Mouse (Mus musculus): Measurements from ENCODE around the gene Col13a1. TPM values are rescaled to one million over a fixed set of nuclear protein-coding genes. Genes with fewer than 3 reads are reported as not detected.

Col13a1 gene
- polyA plus RNA-seq, 1 experiment from 2014 or later: 0.48 TPM

DNA sequence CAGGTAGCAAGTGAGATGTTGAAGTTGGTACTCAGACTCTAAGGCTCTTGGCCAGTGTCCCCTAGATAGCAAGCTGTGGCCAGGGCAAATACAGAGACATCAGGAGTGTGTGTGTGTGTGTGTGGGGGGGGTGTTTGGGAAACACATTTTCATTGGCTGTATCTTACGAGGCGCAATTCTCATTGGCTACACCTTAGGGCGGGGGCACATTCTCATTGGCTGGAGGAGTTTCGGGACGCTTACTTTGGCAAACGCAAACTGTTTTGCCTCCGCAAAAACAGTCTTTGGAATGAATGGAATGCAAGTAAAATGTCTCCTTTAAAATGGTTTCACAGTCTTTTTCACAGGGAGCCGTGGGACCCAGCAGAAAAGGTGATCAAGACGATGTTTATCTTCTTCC is 148.1 kb downstream of the Col13a1 start:
- no peak for DNase-seq (ENCODE audit: low spot score)

DNA sequence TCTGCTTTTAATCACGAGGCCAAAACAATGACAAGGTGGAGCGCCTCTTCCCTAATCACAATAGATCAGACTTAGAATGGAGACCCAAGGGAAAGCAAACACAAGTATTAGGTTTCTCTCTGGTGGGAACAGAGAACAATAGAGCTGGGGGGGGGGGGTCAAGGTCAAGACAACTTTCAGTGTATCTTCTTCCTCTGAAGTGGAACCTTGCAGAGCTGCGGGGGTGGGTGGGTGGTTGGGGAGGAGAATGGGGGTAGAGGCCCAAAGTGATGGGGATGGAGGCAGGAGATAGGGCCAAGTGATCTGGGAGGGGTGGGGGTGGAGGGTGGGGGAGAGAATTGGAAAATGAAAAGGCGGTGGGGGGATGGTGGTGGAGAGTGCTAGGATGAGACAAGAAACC is 149.9 kb downstream of the Col13a1 start:
- DNase-seq (ENCODE audit: low spot score): no peak

DNA sequence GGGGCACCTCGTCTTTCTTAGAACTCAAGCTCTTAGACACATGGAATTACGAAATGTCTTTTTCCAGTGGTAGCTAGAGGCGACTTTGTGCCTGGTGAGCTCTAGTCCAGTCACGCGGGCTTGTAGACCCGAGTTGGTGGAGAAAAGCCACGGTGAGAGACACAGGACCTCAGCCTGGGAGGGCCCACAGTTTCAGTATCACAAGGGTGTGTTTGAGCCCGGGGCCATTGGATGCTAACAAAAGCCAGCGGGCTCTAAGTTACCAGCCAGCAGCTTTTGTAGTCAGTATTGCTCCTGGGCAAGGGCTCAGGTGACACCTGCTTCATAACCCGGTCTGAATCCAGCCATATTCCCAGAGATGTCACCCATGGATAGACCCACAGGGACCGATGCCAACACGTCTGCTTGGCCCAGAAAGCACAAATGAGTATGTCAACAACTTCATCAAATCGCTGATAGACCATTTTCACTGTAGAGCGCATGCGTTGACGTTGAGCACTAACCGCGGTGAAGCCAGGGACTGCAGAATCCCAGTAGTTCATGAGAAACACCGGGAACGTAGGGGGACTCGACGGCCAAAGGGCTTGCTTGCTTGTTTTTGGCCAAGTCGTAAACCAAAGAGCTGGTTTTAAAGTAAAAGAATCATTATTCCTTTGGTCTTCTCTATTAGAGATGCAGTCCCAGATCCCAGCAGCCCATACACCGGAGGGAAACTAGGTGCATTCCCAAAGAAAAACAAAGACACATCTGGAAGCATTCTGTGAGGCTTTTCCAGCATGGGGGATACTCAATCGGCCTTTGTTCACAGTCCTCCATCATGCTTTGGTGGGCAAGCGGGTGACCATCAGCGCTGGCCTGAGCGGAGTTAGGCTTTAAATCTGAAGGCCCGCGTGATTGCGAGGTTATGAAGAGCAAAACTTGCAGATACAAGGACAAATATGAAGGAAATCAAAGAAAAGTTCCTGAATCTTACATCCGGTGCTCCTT is 150.7 kb downstream of the Col13a1 start:
- no peak for DNase-seq (ENCODE audit: low spot score)

DNA sequence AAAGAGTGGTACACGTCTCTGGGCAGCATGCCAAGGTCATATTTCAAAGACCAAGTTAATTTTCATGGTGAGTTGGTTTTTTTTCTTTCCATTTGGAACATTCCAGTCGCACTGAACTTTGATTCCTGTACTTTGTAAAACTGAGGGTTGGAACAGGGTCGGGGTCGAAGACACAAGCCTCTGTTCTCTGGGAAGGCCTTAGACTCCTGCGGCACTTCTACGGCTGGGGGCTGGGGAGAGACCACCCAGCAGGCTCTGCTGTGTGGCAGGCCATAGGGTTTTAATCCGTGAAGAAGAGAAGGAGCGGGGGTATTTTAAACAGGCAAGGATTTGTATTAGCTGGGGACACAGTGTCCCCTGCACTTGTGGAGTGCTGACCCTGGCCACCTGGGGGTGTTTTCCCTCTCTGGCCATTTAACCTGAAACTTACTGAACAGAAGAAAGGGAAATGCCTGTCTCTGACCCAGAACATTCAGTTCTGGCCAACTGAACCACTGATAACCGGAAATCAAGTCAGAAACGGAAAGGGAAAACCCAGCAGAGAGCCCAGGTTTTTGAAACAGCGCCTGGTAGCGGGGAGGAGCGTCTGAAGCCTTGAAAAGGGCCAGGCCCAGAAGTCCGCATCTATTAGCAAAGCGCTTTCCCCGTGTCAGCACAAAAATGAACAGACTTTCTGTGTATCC is 152.0 kb downstream of the Col13a1 start:
- no peak for DNase-seq (ENCODE audit: low spot score)

DNA sequence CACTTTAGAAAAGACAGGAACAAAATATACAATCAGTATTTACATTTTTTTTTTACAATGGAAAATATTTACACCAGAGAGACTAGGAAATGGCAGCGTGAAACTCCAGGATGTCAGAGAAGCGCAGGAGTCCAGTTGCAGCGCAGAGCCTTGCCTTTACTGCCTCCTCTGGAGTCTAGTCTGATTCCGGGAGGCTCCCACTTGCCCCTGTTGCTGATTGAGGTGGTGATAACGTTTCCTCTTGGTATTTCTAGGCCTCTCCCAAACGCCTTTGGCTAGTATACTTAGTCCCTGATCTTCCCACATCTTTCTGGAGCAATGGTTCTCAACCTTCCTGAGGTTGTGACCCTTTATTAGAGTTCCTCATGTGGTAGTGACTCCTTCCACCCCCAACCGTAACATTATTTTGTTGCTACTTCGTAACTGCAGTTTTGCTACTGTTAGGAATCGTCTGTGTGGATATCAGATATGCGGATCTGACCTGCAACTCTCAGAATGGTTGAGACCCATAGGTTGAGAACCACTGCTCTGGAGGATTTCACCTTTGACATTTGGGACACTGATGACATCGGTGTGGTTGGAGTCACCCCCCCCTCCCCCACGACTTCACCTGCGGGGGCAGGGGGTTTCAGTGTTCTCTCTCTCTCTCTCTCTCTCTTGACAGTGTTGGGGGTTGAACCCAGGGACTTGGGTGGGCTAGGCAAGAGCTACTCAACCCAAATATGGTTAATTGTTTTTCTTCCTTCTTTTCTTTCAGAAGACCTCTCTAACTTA is 152.7 kb downstream of the Col13a1 start:
- no peak for DNase-seq (ENCODE audit: low spot score)

DNA sequence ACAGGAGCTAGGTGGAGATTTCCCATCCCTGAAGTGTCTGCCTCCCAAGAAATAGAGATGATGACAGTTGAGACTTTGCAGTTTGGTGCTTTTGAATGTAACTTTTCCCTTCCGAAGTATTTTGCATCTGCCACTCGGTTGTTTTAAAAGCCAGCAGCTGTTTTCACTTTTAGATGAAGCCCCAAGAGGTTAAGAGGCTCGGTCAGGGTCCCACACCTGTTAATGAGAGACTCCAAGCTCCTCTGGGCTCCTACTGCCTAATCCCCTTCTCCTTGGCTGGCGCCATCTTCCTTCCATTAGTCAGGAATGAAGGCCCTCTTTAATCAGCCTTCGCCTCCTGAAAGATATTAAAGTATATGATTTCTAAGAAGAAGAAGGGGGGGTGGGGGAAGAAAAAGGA is 153.4 kb downstream of the Col13a1 start:
- no peak for DNase-seq (ENCODE audit: low spot score)

DNA sequence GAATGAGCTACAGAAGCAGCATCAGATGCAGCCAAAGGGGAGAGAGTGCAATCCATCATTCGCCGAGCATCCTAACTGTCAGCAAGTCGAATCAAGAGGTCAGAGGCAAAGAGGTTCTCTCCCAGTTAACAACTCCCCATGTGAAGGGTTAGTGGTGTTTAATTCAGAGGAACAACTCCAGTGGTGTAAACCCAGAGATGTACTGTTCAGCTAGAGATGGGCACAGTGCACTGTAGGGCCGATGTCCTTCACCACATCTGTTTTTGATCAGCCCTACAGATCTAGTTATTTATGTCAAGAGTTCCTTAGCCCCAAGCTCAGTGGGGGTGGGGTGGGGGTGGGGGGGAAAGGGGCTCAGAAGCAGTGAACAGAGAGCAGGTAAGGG is 155.2 kb downstream of the Col13a1 start:
- DNase-seq (ENCODE audit: low spot score): no peak

DNA sequence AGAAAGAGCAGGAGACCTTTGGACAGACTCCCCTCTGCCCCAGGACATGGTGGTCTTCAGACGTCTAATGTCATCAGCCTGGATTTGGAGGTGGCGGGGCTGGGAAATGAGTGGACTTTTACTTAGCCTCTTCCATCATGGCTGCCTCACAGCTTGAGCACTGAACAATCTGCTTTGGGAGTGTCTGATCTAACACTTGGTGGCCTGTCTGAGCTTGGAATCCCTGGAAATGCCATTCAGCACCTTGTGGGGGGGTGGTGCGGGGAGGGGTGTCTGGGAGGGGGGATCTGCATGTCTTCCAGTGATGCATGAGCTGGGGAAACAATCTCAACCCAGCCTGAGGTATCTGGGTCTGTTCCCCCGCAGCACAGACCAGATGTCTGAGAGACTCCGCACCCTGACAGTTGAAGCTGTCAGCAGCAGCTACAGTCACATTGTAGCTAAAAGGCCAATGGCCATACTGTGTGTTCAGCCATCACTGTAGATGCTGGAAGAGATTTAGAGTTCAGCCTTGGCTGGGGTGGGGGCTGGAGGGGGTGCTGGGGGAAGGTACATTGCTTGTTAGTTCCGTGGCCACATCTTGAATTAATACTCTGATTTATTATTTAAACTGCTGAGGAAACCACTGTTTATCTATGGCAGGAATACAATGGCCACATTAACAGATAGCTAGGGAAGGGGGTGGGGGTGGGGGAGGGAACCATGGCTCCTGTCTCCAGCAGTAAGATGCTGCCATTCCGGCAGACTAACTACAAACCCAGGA is 155.8 kb downstream of the Col13a1 start:
- DNase-seq (ENCODE audit: low spot score): no peak

DNA sequence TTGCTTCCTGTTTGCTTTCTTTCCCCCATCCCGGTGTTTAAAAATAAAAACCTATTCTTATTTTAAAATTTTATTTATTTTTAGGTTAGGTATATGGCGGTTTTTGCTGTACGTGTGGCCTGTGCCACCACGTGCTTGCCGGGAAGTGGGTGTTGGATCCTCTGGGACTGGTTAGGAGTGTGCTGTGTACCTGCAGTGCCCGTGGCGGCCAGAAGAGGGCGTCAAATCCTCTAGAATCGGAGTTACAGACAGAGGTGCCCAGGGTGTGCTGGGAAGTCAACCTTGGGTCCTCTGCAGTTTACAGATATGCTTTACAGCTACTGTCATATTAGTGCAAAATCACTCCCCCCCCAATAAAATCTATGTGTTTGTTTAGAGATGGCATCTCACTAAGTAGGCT is 158.9 kb downstream of the Col13a1 start:
- no peak for DNase-seq (ENCODE audit: low spot score)

DNA sequence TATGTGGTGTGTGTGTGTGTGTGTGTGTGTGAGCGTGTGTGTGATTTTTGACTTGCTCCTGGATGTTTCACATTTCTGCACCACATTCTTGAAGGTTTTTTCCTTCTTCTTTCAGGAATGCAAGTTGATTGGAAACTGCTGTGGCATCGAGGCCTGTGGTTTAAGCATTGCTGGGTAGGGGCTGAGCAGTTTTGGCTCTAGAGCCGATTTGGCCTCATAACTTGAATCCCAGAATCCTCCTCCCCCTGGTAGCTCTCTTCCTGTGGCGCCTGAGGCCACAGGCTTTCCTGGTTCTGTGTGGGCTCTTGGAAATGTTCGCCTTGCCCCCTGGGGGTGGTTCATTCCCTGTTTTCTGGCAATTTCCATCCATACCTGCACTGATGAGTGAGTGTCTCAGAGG is 166.9 kb downstream of the Col13a1 start:
- no peak for DNase-seq (ENCODE audit: low spot score)

DNA sequence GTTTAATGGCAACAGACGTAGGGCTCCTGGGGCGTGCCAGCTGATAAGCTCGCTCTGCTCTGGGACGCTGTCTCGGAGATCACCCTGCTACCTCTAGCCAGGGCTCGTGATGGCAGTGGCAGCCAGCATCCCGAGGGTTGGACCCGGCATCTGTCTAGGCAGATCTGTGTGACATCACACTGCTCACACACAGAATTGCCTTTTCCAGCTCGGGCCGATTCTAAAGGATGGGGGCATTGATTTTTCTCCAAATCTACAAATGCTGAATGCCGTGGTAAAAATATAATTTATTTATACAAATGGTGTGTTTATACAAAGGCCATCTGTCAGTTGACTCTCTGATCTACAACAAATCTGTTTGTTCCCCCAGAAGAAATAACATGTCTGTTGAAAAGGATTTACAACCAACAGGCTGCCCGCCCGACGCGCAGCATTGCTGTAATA is 180.8 kb downstream of the Col13a1 start:
- no peak for DNase-seq (ENCODE audit: low spot score)

DNA sequence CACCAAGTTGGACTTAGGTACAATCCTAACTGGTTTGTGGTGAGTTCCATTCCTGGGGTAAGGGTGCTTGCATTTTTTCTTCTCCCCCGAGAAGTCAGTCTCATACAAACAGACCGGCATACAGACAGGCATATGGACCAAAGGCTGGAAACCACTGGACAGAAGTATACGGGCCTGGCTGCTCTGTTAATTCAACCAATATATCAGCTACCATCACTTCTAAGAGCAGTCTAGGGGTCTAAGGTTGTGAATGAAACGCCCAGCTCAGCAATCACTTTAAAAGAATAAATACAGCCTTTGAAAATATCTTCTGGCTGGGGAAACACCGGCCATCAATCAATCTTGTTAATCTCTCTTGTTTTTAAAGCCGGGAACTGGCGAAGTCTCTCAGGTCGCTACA is 183.4 kb downstream of the Col13a1 start:
- DNase-seq (ENCODE audit: low spot score): no peak

DNA sequence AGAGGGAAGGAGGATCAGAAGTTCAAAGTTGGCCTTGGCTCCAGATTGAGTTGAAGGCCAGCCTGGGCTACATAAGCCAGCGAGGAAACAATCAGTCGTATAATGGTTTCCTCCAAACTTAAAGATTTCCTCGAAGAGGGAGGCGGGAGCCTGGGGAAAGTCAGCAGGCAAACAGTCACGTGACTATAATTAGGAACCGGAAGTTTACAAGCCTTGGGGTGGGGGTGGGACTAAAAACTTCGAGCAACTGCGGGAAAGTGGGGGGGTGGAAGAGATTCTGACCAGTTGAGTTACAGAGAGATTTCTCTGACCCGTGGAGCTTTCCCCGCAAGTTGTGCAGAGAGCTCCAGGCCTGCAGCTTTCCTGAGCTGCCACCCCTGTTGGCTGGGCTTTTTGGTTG is 183.9 kb downstream of the Col13a1 start:
- DNase-seq (ENCODE audit: low spot score): no peak

DNA sequence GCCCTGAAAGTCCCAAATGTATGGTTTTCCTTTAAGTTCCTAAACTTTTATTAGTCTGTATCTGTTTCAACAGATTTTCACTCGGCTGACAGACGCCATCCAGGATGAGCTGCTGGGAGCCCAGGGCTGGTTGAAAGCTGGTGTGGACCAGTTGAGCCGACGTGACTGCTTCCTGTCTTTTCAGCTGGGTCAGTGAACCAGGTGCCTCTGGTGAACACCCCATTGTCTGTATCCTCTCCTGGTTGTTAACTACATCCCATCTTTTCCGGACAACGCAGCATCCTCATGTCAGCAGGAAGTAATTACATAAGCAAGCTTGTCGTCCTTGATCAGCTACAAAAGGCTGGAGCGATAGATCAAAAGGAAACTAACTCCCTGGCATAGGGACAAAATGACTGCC is 185.9 kb downstream of the Col13a1 start:
- DNase-seq (ENCODE audit: low spot score): no peak

DNA sequence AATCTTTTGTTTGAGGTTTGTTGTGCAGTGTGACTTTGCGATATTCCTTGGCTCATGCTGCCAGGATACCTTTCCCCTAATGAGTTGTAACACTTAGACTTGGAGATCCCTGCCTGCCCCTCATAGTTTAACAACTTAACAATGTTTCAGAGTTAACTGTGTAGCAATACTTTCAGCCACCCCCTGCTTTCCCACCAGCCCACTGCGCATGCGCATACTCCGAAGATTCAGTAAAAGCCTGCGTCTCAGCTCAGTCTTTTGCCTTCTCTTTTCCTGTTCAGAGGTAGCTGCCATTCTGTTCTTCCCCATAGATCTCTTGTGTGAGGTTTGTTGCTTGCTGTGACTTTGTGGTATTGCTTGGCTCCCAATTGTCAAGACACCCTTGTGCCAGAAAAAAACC is 190.4 kb downstream of the Col13a1 start:
- no peak for DNase-seq (ENCODE audit: low spot score)

Other genes starting within 250 kb of the Col13a1 start
- gene H2afy2, start 195.0 kb downstream of the Col13a1 start, polyA plus RNA-seq (2015; fragmentation: Nextera tagmentation; extraction: Ambion mirVana): 21.0 and 27.2 TPM in 2 replicates
- gene Neurog3, start 154.0 kb upstream of the Col13a1 start, polyA plus RNA-seq (2015; fragmentation: Nextera tagmentation; extraction: Ambion mirVana): not detected in 2 replicates
- 10.5 and 12.6 TPM in 2 replicates for gene Fam241b, start 164.8 kb upstream of the Col13a1 start, polyA plus RNA-seq (2015; fragmentation: Nextera tagmentation; extraction: Ambion mirVana)